Mouse (Mus musculus) c-Kit-positive CD71-positive TER-119-negative erythroid progenitor cells, embryonic 14.5 days (primary cell): Measurements from ENCODE around the gene Heatr5a.

Experiments
- DNase-seq: peaks from one replicate; pipeline ENCODE4 v3.0.0-alpha.2; 2013; ENCODE audit warnings: low read depth

Gene Heatr5a

DNA sequence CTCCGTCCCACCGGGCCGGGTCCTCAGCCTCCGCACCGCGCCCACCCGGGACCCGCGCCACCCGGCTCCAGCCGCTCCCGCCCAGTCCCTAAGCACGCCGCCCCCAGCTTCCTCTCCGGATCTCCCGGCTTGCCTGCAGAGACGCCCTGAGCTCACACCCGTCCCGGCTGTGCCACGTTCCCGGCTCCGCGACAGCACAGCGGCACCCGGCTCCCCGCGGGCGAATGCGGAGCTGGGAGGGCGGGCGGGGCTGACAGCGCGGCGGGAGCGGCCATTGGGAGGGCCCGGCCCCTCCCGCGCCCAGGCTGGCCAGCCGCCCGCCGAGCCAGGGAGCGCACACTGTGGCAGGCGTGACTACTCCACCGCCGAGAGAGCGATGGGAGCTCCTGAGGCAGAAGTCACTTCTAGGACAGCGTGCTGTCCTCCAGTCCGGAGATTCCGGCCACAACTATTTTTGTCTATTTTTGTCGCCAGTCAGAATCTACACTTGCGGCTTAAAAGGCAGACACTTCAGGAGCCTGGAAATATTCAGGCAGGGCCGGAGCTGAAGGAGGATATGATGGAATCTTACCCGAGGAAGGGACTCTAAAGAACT is at the start of gene Heatr5a:
Gene Heatr5a (minus strand): TSS at position 252 of the 595 bp plus-strand sequence.
- peak; percentile 79 for DNase-seq

DNA sequence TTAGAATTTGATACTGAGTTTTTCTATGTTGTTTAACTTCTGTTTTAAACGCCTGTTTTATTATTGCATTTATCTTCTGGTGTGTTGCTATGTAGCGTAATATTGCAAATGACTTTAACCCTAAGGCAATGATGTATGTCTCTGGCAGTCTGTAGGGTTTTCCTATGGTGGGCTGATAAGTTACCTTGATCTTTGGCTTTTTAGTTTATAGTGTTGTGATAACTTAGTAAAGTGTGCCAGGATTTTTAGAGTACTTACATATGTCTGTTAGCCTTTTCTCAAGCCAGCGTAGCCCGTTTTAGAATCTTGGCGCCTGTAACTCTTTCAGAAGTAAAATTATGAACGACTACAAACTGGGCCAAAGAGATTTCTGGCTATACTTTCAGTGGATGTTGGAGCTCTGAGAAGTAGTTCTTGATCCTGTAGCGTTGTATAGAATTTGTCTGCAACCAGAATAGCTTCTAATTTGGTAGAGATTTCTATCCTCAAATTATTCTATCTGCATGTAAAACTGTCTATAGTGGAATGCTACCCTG is 43.4 kb upstream of the Heatr5a start:
- no peak for DNase-seq

DNA sequence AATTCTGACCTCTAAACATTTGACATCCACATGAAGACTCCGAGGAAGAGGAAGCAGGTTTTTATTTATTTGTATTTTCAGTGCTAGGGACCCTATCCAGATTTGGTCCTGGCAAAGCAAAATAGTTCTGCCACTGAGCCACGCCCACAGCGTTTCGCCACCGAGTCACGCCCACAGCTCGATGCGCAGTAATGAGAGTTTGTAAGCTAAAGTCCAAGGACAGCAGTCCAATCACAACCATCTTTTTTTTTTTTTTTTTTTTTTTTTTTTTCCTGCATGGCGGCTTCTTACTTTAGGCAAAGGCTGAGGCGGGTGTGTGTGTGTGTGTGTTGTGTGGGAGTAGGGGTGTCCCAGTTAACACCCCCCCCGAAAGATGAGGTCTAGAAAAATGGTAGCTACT is 42.9 kb upstream of the Heatr5a start:
- no peak for DNase-seq

DNA sequence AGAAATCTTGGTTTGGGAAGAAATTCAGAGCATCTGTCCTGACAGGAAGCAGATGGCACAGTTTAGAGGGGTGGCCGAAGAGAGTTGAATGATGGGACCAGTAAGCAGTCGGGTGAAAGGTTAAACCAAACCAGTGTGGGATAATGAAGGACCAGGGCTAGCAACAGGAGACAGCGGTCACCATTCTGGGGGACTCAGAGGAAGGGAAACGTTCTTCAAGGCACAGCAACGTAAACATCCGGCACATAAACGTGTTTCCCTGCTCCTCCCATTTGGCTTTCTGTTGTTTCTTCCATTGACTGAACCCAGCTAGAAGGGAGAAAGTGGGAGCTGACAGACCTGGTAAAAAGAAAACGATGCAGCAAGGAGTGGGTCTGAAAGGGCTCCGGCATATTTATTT is 42.2 kb upstream of the Heatr5a start:
- no peak for DNase-seq

DNA sequence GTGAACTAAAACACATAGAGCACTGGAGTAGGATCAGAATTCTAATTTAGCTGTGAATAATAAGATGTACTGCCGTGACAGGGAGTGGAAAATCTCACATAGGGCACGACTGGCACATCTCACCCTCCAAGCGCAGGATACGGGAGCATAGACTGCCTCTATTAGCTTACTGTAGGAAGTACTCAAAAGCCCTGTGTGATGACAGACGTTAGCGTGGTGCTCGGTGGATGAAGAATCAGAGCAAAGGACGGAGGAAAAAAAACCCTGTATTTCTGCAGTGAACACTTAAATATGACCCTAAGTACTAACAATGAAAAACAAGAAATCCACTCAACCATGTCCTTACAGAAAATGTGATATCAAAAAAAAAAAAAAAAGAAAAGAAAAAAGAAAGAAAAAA is 41.0 kb upstream of the Heatr5a start:
- no peak for DNase-seq

DNA sequence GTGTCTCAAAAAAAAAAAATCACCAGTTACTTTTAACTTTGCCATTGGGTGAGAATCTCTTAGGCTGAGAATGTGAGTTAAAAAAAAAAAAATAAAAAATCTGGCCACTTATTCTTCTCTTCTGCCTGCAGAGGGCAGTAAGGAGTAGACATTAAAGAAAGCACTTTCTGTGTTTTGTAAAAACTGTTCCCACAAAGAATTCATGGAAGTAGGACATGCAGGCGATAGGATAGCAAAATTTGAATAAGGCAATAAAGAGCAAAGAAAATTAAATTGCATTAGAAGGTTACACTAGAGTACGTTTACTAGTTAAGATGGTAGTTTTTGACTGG is 39.5 kb upstream of the Heatr5a start:
- DNase-seq, result peak; percentile 41

DNA sequence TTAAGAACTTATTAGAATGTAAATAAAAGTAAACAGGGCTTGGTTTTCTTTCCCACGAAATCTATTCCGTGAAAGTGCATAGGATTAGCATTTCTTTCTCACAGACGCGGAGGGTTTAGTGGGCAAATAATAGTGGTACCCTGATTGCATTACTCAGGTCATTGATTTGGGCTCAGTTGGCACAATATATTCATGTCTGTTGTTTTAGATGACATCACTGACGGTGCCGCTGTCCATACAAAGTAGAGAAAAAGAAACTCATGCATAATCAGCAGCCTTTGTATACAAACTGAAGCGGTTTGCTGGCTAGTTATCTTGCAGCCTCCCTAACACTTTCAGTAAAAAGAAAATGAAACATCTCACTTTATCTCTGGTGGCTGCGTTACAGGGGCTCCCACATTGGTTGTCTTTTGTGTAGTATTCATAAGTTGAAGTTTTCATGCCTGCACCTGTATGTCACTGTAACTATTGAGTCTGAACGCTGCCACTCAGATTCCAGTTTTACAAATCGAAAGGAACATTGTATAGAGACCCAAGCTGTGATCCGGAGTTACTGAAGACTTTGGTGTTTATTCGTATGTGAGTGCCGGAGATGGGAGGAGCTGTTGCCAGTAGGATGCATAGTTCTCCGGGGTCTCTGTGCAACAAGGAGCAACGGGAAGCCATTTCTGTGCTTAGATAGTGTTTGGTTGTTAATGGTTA is 39.0 kb upstream of the Heatr5a start:
- DNase-seq, result no peak

DNA sequence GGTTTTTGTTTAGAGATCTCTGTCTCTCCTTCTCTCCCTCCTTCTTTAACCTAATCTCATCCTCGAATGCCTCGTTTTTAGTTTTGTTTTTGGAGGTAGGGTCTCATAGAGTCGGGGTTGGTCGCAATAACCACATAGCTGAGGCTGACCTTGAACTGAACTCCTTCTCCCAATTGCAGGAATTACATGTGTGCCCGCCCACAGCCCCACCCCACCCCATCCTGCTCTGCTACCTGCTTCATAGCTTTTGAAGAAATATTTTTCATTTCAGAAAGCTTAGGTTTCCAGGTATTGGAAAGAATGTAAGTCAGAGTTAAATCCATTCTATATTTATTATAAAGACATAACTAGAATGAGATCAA is 35.5 kb upstream of the Heatr5a start:
- no peak for DNase-seq

DNA sequence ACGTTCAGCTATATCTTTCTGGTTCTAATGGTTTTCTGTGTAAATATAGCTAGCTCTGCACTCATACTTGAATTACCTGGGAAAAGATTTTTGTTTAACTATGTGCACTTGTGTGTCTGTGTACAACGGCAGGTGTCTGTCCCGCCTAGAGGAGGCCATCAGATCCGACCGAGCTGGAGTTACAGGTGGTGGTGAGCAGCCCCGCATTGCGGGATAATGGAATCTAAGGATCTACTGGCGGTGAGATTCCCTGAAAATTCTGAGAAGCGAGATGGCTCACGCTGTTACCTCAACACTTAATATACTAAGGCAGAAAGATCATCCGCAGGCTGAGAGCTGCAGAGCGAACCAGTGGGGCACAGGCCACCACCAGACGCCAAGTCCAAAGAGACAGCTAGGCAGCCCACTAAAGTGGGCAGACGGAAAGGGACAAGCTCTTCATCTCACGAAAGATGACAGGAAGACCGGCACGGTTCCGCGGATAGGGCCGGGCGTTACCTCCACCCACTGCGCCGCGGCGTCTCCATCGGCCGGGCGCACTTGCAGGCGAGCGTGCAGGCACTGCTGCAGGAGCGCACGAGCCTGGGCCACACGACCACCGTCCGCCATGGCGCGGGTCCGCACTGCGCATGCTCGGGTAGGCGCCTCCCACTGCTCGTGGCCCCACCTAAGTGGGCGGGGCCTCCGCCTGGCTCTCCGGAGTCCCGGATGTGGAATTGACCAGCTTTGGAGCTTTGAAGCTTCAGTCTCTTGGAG is 34.9 kb upstream of the Heatr5a start, which contains the start of gene Dtd2:
Gene Dtd2 (minus strand): TSS at position 625 of the 756 bp plus-strand sequence.
- DNase-seq, result peak; percentile 72

DNA sequence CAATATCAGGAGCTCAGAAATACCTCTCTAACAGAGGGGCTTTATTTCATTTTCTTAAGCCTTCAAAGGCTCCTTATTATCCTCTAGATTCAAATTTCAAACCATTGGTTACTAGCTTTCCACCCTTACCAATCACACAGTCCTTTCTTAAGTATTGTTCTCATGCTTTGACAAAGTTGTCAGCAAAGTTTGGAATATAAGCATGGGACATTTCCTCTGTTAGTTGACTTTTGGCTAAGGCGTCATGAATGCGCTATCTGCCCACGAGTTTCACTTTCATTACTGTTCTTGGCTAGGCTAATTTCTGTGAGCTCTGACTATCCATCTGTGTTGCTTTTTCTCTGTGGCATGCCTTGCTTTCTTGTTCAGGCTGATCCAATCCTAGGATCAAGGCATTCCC is 31.6 kb upstream of the Heatr5a start:
- no peak for DNase-seq

DNA sequence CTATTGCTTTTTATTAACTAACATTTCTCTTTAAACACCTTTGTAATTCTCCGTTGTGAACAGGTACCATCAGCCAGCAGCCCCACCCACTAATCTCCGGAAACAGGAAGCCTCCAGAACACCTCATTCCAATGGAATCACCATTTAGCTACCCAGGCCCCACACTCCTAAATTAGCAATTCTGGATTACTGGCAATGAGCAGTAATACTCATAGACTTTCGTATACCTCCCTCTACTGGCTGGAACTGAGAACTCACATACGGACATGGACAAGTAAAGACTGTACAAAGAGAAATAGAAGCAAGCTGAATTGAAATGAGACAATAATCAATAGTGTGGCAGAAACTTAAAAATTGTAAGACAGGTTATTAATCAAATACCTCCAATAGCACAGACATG is 30.4 kb upstream of the Heatr5a start:
- peak; percentile 72 for DNase-seq

DNA sequence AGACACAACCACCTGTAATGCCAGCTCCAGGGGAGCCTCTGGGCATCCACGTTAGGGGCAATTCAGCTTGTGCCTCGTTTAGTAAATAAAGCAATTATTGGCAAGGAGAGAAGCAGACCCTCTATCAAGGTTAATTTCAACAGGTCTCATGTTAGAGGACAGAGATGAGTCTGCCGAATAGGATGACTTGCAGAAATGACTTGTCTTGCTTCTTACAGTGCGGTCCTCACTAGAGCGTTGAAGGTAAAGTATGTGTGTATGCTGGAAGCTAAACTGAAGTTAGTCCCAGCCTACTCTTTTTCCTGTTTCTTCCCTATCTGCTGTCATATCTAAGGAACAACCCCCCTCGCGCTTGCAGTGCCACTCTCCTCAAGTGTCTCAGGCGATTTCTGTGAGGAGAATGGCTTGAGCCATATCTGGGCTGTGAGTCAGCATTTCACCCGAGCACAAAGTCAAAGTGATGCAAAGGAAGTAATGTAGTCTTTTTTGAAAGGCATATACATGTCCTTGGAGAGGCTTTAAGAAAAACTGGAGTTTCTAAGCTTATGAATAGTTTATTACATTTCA is 27.3 kb upstream of the Heatr5a start:
- DNase-seq, result no peak

DNA sequence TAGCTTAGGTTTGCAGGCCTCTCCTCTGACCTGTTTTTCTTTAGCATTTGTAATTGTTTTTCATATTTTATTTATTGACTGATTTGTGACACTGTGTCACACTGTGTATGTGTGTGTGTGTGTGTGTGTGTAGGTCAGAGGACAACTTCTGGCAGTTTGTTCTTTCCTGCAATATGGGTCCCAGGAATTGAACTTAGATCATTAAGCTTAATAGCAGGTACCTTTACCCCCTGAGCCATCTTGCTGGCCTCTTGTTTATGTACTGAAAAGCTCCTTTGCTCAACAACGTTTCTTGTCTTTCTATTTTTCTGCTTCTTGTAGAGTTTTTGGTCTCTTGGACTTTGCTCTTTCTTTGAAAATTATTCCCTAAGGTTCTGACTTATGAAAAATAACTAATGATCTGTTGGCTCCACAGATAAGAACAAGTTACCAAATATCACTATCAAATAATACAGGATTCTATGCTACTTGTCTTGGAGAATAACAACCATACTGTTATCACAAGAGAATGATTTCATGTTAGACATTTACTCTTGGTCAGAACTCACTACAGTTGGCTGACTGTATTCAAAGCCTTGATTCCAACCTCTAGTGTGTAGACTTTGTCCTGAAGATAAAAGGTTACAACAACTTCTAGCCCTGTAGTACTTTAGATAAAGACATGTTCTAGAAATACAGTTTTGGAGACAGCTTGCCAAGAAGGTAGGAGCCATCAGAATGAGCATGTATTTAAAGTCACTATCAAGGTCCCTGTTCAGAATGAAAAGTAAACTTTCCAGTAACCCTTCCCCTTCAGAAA is 24.8 kb upstream of the Heatr5a start:
- no peak for DNase-seq

DNA sequence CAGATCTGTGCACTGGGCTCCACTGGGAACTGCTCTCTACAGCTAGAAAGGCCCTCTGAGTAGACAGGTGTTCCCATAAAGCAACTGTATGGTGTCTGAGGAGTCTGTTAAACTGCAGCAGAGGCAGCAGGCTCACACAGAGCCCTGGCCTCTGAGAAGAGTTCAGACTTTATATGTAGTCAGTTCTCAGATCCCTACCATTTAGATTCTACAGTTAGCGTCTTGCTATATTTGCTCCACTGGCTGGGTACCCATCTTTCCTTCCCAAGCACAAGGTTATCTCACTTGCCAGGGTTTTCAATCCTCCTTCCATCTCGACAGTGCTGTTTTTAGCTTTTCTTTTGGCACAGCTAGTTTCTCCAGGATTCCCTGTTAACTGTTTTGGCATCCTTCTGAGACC is 19.5 kb upstream of the Heatr5a start:
- DNase-seq, result no peak

DNA sequence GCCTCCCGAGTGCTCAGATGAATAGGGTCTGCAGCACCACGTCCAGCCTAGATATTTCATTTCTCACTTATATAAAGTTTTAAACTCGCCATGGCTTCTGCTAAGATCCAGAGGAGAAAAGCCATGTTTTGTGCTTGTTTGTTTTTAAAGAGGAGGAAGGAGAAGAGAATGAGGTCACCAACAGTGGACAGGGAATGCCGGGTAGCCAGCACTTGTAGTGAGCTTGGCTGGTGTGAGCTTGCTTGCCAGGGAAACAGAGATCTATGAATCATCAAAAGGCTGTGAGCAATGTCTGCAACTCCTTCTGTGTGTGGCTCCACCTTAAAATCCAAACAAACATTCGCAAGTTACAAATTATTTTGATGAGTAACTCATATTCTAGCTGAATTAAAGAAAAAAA is 17.4 kb upstream of the Heatr5a start:
- no peak for DNase-seq

DNA sequence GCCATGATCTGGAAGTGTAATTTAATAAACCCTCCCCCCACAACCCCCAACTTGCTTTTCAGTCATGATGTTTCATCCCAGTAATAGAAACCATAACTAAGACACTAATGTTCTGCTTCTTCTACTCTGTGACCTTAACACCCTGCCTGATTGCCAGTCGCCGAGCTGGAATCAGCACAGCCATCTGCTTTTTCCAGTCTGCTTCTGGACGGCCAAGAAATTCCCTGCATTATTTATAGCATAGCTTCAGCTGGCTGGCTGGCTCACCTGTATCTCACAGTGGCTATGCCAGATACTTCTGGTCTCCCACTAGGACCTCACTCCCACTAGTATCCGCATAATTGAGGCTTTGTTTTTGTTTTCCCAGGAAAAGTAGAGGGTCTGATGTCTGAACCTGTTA is 14.7 kb upstream of the Heatr5a start:
- no peak for DNase-seq

DNA sequence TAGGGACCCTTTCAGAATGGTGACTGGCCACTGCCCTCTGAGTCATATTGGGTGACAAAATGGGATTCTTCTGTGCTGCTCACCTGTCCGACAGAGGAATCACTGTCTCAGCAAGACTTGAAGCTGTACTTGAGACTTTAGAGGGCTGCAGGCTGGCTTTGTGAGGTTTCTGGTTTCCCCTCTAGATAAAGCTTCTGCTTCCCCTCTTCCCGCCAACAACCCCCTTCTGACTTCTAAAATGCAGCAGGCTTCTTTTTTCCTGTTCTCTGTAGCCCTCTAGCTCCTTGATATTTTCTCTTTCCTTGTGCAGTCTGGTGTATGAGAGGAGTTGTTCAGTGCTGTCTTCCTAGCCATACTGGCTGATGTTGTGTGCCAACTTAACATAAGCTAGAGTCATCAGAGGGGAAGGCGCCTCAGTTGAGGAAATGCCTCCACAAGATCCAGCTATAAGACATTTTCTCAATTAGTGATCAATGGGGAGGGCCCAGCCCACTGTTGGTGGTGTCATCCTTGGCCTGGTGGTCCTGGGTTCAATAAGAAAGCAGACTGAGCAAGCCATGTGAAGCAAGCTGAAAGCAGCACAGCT is 14.1 kb upstream of the Heatr5a start:
- DNase-seq, result no peak

DNA sequence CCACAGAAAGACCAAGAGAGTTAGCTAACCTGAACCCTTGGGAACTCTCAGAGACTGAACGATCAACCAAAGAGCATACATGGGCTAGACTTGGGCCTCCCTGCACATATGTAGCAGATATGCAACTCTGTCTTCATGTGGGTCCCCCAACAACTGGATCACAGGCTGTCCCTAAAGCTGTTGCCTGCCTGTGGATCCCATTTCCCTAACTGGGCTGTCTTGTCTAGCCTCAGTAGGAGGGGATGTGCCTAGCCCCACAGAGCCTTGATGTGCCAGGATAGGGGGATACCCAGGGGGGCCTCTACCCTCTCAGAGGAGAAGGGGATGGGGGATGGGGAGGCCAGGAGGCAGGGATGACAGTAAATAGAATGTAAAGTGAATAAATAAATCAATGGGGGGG is 12.5 kb upstream of the Heatr5a start:
- no peak for DNase-seq

DNA sequence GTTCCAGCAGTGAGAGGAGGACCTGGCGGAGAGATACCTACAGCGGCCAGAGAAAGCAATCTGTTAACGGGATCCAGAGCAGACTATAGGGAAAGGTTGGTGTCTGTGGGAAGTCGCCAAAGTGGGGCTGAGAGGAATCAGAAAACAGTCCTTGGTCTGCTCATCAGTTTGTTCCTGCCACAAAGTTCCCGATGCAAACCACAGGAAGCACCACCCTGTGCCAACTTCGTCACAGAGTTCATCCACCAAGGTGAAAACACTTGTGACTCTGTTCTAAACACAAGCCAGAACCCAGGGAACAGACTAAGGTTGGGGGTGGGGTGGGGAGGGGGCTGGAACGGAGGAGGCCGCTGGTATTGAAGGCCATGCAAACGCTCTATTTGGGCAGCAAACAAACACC is 5.4 kb upstream of the Heatr5a start:
- no peak for DNase-seq

DNA sequence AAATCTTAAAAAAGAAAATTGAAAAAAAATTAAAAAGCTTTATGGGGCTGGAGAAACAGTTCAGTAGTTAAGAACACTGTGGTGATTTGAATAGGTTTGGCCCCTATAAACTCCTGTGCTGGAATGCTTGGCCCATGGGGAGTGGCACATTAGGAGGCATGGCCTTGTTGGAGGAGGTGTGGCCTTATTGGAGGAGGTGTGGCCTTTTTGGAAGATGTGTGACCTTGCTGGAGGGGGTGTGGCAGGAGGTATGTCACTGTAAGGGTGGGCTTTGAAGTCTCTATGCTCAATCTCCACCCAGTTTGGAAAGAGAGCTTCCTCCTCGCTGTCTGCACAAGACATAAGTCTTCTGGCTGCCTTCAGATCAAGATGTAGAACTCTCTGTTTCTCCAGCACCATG is 3.3 kb upstream of the Heatr5a start:
- no peak for DNase-seq

DNA sequence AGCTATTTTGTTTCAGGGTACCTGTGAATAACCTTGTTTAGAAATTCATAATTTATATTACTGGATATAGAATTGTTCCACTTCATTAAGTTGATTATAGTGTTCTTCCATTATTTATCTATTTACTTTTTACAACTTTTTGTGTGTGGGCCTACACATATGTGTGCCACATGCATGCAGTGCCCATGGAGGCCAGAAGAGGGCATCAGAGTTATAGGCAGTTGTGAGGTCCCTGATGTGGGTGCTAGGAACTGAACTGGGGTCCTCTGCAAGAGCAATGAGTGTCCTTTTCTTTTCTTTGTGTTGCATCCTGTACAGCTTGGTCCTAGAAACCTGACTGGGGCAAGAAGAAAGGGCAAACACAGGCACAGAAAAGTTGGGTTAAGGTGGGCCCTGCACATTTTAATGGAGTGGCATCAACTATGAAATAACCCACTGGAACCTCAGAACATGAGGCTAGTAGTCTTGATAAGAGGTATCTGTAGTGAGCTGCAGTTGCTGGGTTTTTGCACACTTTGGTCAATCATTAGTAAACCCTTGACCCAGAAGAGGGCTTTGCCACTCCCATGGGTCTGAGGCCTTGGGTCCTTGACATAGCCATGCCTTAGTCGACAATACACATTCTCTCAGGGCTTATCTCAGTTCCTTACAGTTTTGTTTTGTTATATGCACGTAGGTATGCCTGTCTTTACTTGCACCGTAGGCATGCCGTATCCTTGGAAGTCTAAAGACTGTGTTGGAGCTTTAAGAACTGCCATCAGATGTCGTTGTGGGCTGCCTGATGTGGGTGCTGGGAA is 1.3 kb upstream of the Heatr5a start:
- DNase-seq, result no peak
